Comparison of ENCODE assay signal across 14 mouse cellular contexts in the genomic region with DNA sequence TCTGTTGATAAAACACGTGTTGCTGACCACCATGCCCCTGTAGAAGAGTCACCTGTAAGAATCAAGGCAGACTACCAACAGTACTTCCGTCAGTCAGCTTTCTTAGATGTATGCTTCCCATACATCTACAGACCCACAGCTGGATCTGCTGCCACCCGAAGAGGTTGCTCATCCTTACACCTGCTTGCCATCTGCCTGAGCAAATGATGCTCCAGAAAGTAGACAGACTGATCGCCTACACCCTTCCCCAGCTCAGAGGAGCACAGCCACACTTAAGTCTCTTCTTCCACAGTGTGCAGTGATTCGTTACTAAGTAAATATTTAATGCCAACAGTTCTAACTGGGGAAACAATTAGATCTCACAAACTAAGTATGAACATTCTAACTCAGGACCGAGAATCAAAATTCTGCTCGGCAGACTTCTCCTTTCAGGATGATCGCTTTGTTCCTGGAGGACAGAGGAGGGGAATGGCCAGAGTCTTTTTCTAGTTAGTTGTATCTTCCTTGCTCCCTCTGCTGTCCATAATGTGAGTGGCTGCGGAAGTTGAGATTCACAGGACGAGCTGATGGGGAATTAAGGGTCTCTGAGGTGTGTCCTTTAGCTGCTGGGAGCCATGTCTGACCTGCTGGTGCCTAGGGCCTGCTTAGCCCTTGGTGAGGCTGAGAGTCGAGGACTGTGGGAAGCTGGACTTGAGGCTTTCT. TPM values are rescaled to one million over a fixed set of nuclear protein-coding genes. Genes with fewer than 3 reads are reported as not detected.
DNase-seq lines count a peak whose midpoint lies in the region; ATAC-seq and TF ChIP-seq lines count a peak whose summit lies in the region.
"Had no signal": no experiment of that assay in that cellular context is flagged by ENCODE, and none has a peak within 500 bp of the region (broad histone marks: within the 10 kb centered on the region; RNA-seq: fewer than 3 reads in every experiment).

No protein-coding gene starts in this region.

- peaks cover 13% of the 10 kb centered on the region for H3K36me3 ChIP-seq in heart, postnatal 0 days (replicated peaks; ENCODE audit: control insufficient read depth, insufficient read depth, low read length)
- no peaks in the 10 kb centered on the region; the same call in 1 of the 2 replicates for H3K36me3 ChIP-seq in liver, postnatal 0 days (replicated peaks; ENCODE audit: insufficient read depth, low read length)
- H3K36me3 ChIP-seq in liver, embryonic 12.5 days: no peaks in the 10 kb centered on the region
- peaks cover 3% of the 10 kb centered on the region; the same call in 1 of the 2 replicates for H3K36me3 ChIP-seq in midbrain, embryonic 15.5 days (replicated peaks)

- no peaks in the 10 kb centered on the region for H3K9me3 ChIP-seq in heart, postnatal 0 days (replicated peaks; ENCODE audit: control insufficient read depth, low read length)
- H3K9me3 ChIP-seq in liver, postnatal 0 days (ENCODE audit: low read length): no peaks in the 10 kb centered on the region
- no peaks in the 10 kb centered on the region for H3K9me3 ChIP-seq in liver, embryonic 12.5 days (replicated peaks)
- no peaks in the 10 kb centered on the region for H3K9me3 ChIP-seq in midbrain, embryonic 15.5 days
- H3K9me3 ChIP-seq: embryonic facial prominence, embryonic 12.5 days; limb, embryonic 12.5 days; midbrain, embryonic 12.5 days had no signal

- peak; percentile 39 for DNase-seq in heart, postnatal 0 days (ENCODE audit: low spot score)
- no peak for DNase-seq in heart, adult 11 months
- no peak for DNase-seq in liver, postnatal 0 days
- peak; percentile 43 for DNase-seq in embryo, embryonic 10 days (ENCODE audit: low spot score)
- DNase-seq in ovary, adult 18-20 months (ENCODE audit: low spot score): no peak
- DNase-seq in adrenal gland, postnatal 10 days: no peak
- DNase-seq: gastrocnemius, postnatal 14 days had no signal

- H3K4me2 ChIP-seq in heart, postnatal 0 days (ENCODE audit: low read depth, low read length): no peak overlapping the region
- H3K4me2 ChIP-seq in liver, postnatal 0 days (ENCODE audit: low read depth, low read length): no peak overlapping the region
- no peak overlapping the region for H3K4me2 ChIP-seq in liver, embryonic 12.5 days
- no peak overlapping the region for H3K4me2 ChIP-seq in midbrain, embryonic 15.5 days
- H3K4me2 ChIP-seq: embryonic facial prominence, embryonic 12.5 days; limb, embryonic 12.5 days; midbrain, embryonic 12.5 days had no signal

- H3K27me3 ChIP-seq in heart, postnatal 0 days (ENCODE audit: control insufficient read depth, insufficient read depth, low read length): no peaks in the 10 kb centered on the region
- no peaks in the 10 kb centered on the region for H3K27me3 ChIP-seq in liver, postnatal 0 days (ENCODE audit: insufficient read depth, low read length)
- H3K27me3 ChIP-seq in liver, embryonic 12.5 days (replicated peaks): no peaks in the 10 kb centered on the region
- H3K27me3 ChIP-seq in midbrain, embryonic 15.5 days (replicated peaks): no peaks in the 10 kb centered on the region
- H3K27me3 ChIP-seq: embryonic facial prominence, embryonic 12.5 days; limb, embryonic 12.5 days; midbrain, embryonic 12.5 days had no signal

- peaks cover 15% of the 10 kb centered on the region for H3K4me1 ChIP-seq in heart, postnatal 0 days (ENCODE audit: control insufficient read depth, insufficient read depth)
- 0 out of 2 replicates have a peak, but pooled peaks cover 2% of the 10 kb centered on the region for H3K4me1 ChIP-seq in liver, postnatal 0 days (ENCODE audit: insufficient read depth)
- no peaks in the 10 kb centered on the region for H3K4me1 ChIP-seq in liver, embryonic 12.5 days
- peaks cover 7% of the 10 kb centered on the region for H3K4me1 ChIP-seq in midbrain, embryonic 15.5 days

- 54% methylated on average over 11 of the region's 11 CpGs for WGBS in heart, postnatal 0 days
- 59% methylated on average over 11 of the region's 11 CpGs for WGBS in liver, postnatal 0 days (ENCODE audit: insufficient replicate concordance)
- WGBS in liver, embryonic 12.5 days (ENCODE audit: insufficient replicate concordance): 51% methylated on average over 11 of the region's 11 CpGs
- WGBS in midbrain, embryonic 15.5 days: 55% methylated on average over 11 of the region's 11 CpGs

- TF ChIP-seq EP300 in heart, postnatal 0 days (IDR thresholded peaks at IDR 0.05; ENCODE audit: low read depth): no peak
- TF ChIP-seq EP300 in liver, postnatal 0 days (IDR thresholded peaks at IDR 0.05; ENCODE audit: low read depth): no peak

- H3K9ac ChIP-seq in heart, postnatal 0 days (replicated peaks; ENCODE audit: low read depth, low read length): no peak overlapping the region
- no peak overlapping the region for H3K9ac ChIP-seq in liver, postnatal 0 days (replicated peaks)
- H3K9ac ChIP-seq in liver, embryonic 12.5 days: no peak overlapping the region
- H3K9ac ChIP-seq in midbrain, embryonic 15.5 days: no peak overlapping the region
- H3K9ac ChIP-seq: embryonic facial prominence, embryonic 12.5 days; limb, embryonic 12.5 days; midbrain, embryonic 12.5 days had no signal

- H3K27ac ChIP-seq in heart, postnatal 0 days (ENCODE audit: low read depth): no peak overlapping the region
- no peak overlapping the region for H3K27ac ChIP-seq in liver, postnatal 0 days (ENCODE audit: low read depth)
- no peak overlapping the region for H3K27ac ChIP-seq in liver, embryonic 12.5 days
- no peak overlapping the region for H3K27ac ChIP-seq in midbrain, embryonic 15.5 days
- H3K27ac ChIP-seq: embryonic facial prominence, embryonic 12.5 days; limb, embryonic 12.5 days; midbrain, embryonic 12.5 days had no signal

- TF ChIP-seq CTCF in heart, postnatal 0 days (IDR thresholded peaks at IDR 0.05; ENCODE audit: low read depth): peak; percentile 46
- peak; percentile 26; the same call in 1 of the 2 replicates for TF ChIP-seq CTCF in liver, postnatal 0 days (IDR thresholded peaks at IDR 0.05; ENCODE audit: low read depth)

- ATAC-seq in heart, postnatal 0 days (ENCODE audit: insufficient read depth, low read depth): no peak
- ATAC-seq in liver, postnatal 0 days: no peak
- ATAC-seq in liver, embryonic 12.5 days: no peak
- peak; percentile 34; the same call in 1 of the 2 replicates for ATAC-seq in midbrain, embryonic 15.5 days (replicated peaks)
- ATAC-seq: inflammation-experienced regulatory T-cells, adult 6 months had no signal

- no peak overlapping the region for H3K4me3 ChIP-seq in heart, postnatal 0 days (ENCODE audit: low read depth, low read length)
- no peak overlapping the region for H3K4me3 ChIP-seq in liver, postnatal 0 days (ENCODE audit: low read depth, low read length)
- no peak overlapping the region for H3K4me3 ChIP-seq in liver, embryonic 12.5 days
- H3K4me3 ChIP-seq in midbrain, embryonic 15.5 days: no peak overlapping the region
- H3K4me3 ChIP-seq: embryonic facial prominence, embryonic 12.5 days; limb, embryonic 12.5 days; midbrain, embryonic 12.5 days had no signal

RNA-seq across cellular contexts. Expression of a gene that starts 6.9 kb away (rescaled TPM):
- 0.89 TPM in 1 of 2 replicates, not detected in the other for total RNA-seq in heart, postnatal 0 days (2014; rRNA removed; ENCODE audit: low replicate concordance)
- polyA plus RNA-seq in heart, postnatal 0 days (2015; fragmentation: Nextera tagmentation; extraction: Ambion mirVana): 0.70 and 0.86 TPM in 2 replicates
- polyA plus RNA-seq in liver, postnatal 0 days (2015; fragmentation: Nextera tagmentation; extraction: Ambion mirVana): 0.14 and 0.23 TPM in 2 replicates
- polyA plus RNA-seq in liver, embryonic 12.5 days (2016; fragmentation: Nextera tagmentation; extraction: Ambion mirVana): not detected in 2 replicates
- 1.3 and 1.5 TPM in 2 replicates for polyA plus RNA-seq in midbrain, embryonic 15.5 days (2015; fragmentation: Nextera tagmentation; extraction: Ambion mirVana)
- total RNA-seq in adrenal gland, postnatal 10 days (2021): 10 to 100 TPM; 60.2 to 68.3 TPM
- total RNA-seq: ES-E14 had no signal
- polyA plus RNA-seq: inflammation-experienced regulatory T-cells, adult 6 months had no signal

RNA-seq across cellular contexts. Expression of a gene that starts 22.8 kb away (rescaled TPM):
- total RNA-seq in heart, postnatal 0 days (2014; rRNA removed; ENCODE audit: low replicate concordance): 24.2 and 27.7 TPM in 2 replicates
- polyA plus RNA-seq in heart, postnatal 0 days (2015; fragmentation: Nextera tagmentation; extraction: Ambion mirVana): 31.7 and 36.2 TPM in 2 replicates
- 2.7 and 3.0 TPM in 2 replicates for polyA plus RNA-seq in liver, postnatal 0 days (2015; fragmentation: Nextera tagmentation; extraction: Ambion mirVana)
- polyA plus RNA-seq in liver, embryonic 12.5 days (2016; fragmentation: Nextera tagmentation; extraction: Ambion mirVana): 10.1 and 10.5 TPM in 2 replicates
- 400 and 410 TPM in 2 replicates for polyA plus RNA-seq in midbrain, embryonic 15.5 days (2015; fragmentation: Nextera tagmentation; extraction: Ambion mirVana)
- 10 to 100 TPM; 17.5 to 18.5 TPM for total RNA-seq in adrenal gland, postnatal 10 days (2021)

Comparison
In these comparisons a context has a peak if more than half of its experiments do, and no peak if none do; other contexts are left out.
1. DNase-seq: peak in heart, postnatal 0 days (single experiment) and embryo, embryonic 10 days (single experiment); none in heart, adult 11 months (single experiment), liver, postnatal 0 days (single experiment), ovary, adult 18-20 months (single experiment) and adrenal gland, postnatal 10 days (single experiment).
2. RNA of a gene that starts 22.8 kb away (polyA plus RNA-seq): 400 to 410 TPM in midbrain, embryonic 15.5 days; 31.7 to 36.2 TPM in heart, postnatal 0 days, 10.1 to 10.5 TPM in liver, embryonic 12.5 days and 2.7 to 3.0 TPM in liver, postnatal 0 days; every median in the first group is over 10 times any median in the second.